Mouse (Mus musculus) cerebellum, adult 2 months (tissue): ENCODE data around the gene Ccdc47.

Experiments
- CTCF ChIP-seq: fragments of 200-500 bp; IDR thresholded peaks from 2 replicates; pipeline ENCODE4 v1.5.1; 2011; ENCODE audit warnings: low read depth, mild to moderate bottlenecking, control low read depth, low read length, moderate library complexity, borderline replicate concordance; ENCODE audit not compliant: insufficient read depth
- POLR2A ChIP-seq: fragments of 200-500 bp; IDR thresholded peaks from 2 replicates; pipeline ENCODE4 v1.6.1; 2011; ENCODE audit warnings: low read length, control low read depth, borderline replicate concordance; ENCODE audit not compliant: insufficient read depth

- TF ChIP-seq POLR2A: no peak
- TF ChIP-seq CTCF: no peak
Measured at GRCm38 (mm10) chr11:106180449-106180801, 35.7 kb downstream of the Ccdc47 start.
